Mouse (Mus musculus) telencephalon, adult 2 months (tissue): Measurements from ENCODE around the gene Ctsz.

ENCODE experiments used
- DNase-seq: peaks from one replicate; pipeline ENCODE4 v3.0.0-alpha.2; 2011; ENCODE audit warnings: low read depth, low spot score

The Ctsz gene

DNA sequence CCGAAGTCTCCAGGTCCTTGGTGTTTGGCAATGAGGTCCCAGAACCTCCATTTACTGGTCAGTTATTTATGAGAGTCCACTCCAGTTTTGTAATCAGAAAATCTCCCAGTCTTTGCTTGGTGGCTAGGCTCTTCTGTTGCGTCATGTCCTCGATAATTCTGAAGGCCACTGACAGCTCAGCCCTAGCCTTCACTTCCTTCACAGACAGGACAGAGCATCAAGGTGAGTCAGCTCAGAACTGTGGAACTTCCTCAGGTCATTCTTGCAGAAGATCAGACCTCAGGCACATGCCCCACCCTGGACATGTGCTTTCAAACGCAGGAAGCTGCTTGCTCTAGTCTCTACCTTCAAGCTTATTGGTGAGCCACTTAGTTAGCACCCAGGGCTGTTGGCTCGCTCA, 45.5 kb downstream of the Ctsz start:
- DNase-seq = no peak

DNA sequence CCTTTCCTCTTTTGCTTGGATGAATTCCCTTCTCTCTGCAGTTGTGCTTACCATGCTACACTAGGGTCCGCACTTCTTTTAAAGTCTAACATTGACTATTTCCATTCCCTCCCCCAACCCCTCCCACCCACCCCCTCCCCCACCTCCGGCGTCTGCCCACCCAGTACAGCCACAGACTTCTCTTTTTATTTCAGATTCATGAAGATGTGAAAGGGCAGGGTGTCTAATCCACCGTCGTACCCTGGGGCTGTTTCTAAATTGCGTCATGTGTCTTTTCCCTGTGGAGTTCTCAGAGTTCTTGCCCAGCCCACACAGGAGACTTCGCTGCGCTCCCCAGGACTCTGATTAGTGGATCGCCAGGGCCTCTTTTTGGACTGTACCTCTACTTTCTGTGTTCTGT, 46.3 kb downstream of the Ctsz start:
- no peak for DNase-seq

DNA sequence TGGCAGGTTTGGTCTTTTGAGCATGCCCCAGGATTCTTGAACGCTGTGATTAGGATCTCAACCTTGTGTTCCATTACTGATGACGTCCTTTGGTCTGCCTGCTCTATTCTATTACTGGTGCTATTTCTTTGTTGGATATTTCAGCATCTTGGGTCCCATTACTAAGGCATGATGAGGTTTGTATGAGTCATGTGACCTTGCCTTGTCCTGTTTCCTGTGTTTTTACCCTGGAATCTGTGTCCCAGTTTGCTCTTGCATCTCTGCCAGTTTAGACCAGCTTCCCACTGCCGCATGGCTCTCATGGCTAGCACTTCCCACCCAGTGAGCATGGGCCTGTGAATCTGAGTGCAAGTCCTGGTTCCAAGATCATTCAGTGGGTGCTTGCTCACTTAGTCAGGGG, 46.9 kb downstream of the Ctsz start:
- DNase-seq = no peak

DNA sequence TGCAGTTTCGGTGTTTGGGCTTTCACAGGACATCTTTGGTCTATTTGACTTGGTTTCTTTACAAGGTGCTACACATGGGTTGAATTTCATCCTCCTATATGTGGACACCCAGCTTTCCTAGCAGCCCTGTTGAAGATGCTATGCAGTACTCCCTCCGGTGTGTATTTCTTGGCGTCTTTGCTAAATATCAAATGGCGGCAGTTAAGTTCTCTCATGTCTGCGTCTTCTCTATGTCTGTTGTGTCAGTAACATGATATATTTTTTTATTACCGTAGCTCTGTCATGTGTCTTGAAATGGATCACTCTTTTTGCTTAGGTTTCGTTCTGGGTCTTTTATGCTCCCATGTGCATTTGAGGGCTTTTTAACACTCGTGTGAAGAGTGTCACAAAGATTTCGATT, 57.8 kb downstream of the Ctsz start:
- no peak for DNase-seq
